Mouse (Mus musculus) heart, adult 2 months (tissue): ENCODE data around the gene Rab6b.

Source experiments
- CTCF ChIP-seq: fragments of 200-600 bp; IDR thresholded peaks from 2 replicates; pipeline ENCODE4 v1.8.1; 2022; ENCODE audit warnings: antibody characterized with exemption, mild to moderate bottlenecking, moderate library complexity
- EP300 ChIP-seq: fragments of 200-500 bp; IDR thresholded peaks from 2 replicates; pipeline ENCODE4 v1.6.1; 2011; ENCODE audit warnings: low read depth, low read length, control low read depth; ENCODE audit not compliant: insufficient read depth
- POLR2A ChIP-seq: fragments of 200-500 bp; IDR thresholded peaks from 2 replicates; pipeline ENCODE4 v1.6.1; 2011; ENCODE audit warnings: mild to moderate bottlenecking, low read depth, low read length, control low read depth; ENCODE audit not compliant: insufficient read depth

- TF ChIP-seq CTCF (no peak), POLR2A (no peak), EP300 (no peak)
These were observed 29.2 kb upstream of the Rab6b start for GRCm38 (mm10) chr9:103082246-103082975.
